Mouse (Mus musculus) spleen, postnatal 0 days (tissue): ENCODE measurements around the gene Prss57. TPM values are rescaled to one million over a fixed set of nuclear protein-coding genes. Genes with fewer than 3 reads are reported as not detected.

ENCODE experiments used
- polyA plus RNA-seq: library from polyadenylated mRNA; unstranded; fragments of >200 nt; fragmentation: Nextera tagmentation; extraction: Ambion mirVana; gene quantifications from 2 replicates; pipeline ENCODE4 v1.2.1, GENCODE M21; 2015

Gene Prss57
- polyA plus RNA-seq: 9.3 and 15.0 TPM in 2 replicates

GRCm38 (mm10) chr10:79790861-79791260 is at the start of gene Prss57:
Prss57 (minus strand) TSS chr10:79790961.

GRCm38 (mm10) chr10:79820782-79821181 is 30.0 kb upstream of the Prss57 start, which contains the start of gene Misp:
Misp (plus strand) TSS chr10:79820989.

GRCm38 (mm10) chr10:79793051-79793737 is 2.4 kb upstream of the Prss57 start, which contains the start of gene Palm:
Palm (plus strand) TSS chr10:79793572.

GRCm38 (mm10) chr10:79777103-79777531 is 13.6 kb downstream of the Prss57 start, which contains the start of gene Fstl3:
Fstl3 (plus strand) TSS chr10:79777272.

GRCm38 (mm10) chr10:79766508-79767325 is 24.0 kb downstream of the Prss57 start, which contains the start of gene Rnf126:
Rnf126 (minus strand) TSS chr10:79766952.

GRCm38 (mm10) chr10:79754856-79755516 is 35.8 kb downstream of the Prss57 start, which contains the start of gene Fgf22:
Fgf22 (plus strand) TSS chr10:79755076.

GRCm38 (mm10) chr10:79745898-79746773 is 44.6 kb downstream of the Prss57 start, which contains the start of gene Polrmt:
Polrmt (minus strand) TSS chr10:79746581.

Other genes with a start within 250 kb of the Prss57 start
- gene Mier2, start 235.8 kb downstream of the Prss57 start, polyA plus RNA-seq: 10.7 and 13.4 TPM in 2 replicates
- gene Theg, start 203.6 kb downstream of the Prss57 start, polyA plus RNA-seq: not detected in 2 replicates
- not detected in 2 replicates for gene C2cd4c, start 176.9 kb downstream of the Prss57 start, polyA plus RNA-seq
- gene Shc2, start 153.0 kb downstream of the Prss57 start, polyA plus RNA-seq: 0.90 TPM in 2 replicates
- gene Odf3l2, start 145.2 kb downstream of the Prss57 start, polyA plus RNA-seq: not detected in 2 replicates
- gene Madcam1, start 126.4 kb downstream of the Prss57 start, polyA plus RNA-seq: 25.8 and 30.9 TPM in 2 replicates
- gene Tpgs1, start 121.6 kb downstream of the Prss57 start, polyA plus RNA-seq: 31.4 and 37.7 TPM in 2 replicates
- 108 and 126 TPM in 2 replicates for gene Cdc34, start 108.8 kb downstream of the Prss57 start, polyA plus RNA-seq
- gene Gzmm, start 101.9 kb downstream of the Prss57 start, polyA plus RNA-seq: 0.23 and 0.45 TPM in 2 replicates
- gene Bsg, start 86.5 kb downstream of the Prss57 start, polyA plus RNA-seq: 663 and 749 TPM in 2 replicates
- gene Hcn2, start 74.3 kb downstream of the Prss57 start, polyA plus RNA-seq: 0.04 and 0.07 TPM in 2 replicates
- gene Polrmt, start 44.4 kb downstream of the Prss57 start, polyA plus RNA-seq: 15.7 and 18.4 TPM in 2 replicates
- 0.28 TPM in 1 of 2 replicates, not detected in the other for gene Fgf22, start 35.9 kb downstream of the Prss57 start, polyA plus RNA-seq
- gene Rnf126, start 24.0 kb downstream of the Prss57 start, polyA plus RNA-seq: 41.4 and 42.3 TPM in 2 replicates
- gene Fstl3, start 13.7 kb downstream of the Prss57 start, polyA plus RNA-seq: 3.3 and 3.6 TPM in 2 replicates
- gene Palm, start 2.6 kb upstream of the Prss57 start, polyA plus RNA-seq: 16.9 and 22.9 TPM in 2 replicates
- 0.08 and 0.27 TPM in 2 replicates for gene Misp, start 30.0 kb upstream of the Prss57 start, polyA plus RNA-seq
- gene Ptbp1, start 63.5 kb upstream of the Prss57 start, polyA plus RNA-seq: 131 and 134 TPM in 2 replicates
- 176 and 239 TPM in 2 replicates for gene Prtn3, start 83.5 kb upstream of the Prss57 start, polyA plus RNA-seq
- gene Plppr3, start 83.7 kb upstream of the Prss57 start, polyA plus RNA-seq: 9.7 and 12.6 TPM in 2 replicates
- 219 and 294 TPM in 2 replicates for gene Elane, start 95.3 kb upstream of the Prss57 start, polyA plus RNA-seq
- not detected in 2 replicates for gene Cfd, start 99.9 kb upstream of the Prss57 start, polyA plus RNA-seq
- 20.3 and 23.3 TPM in 2 replicates for gene Med16, start 118.0 kb upstream of the Prss57 start, polyA plus RNA-seq
- gene Gm26602, start 119.9 kb upstream of the Prss57 start, polyA plus RNA-seq: not detected in 2 replicates
- 0.41 and 0.68 TPM in 2 replicates for gene Kiss1r, start 126.0 kb upstream of the Prss57 start, polyA plus RNA-seq
- 107 and 121 TPM in 2 replicates for gene R3hdm4, start 130.2 kb upstream of the Prss57 start, polyA plus RNA-seq
- gene Arid3a, start 136.1 kb upstream of the Prss57 start, polyA plus RNA-seq: 6.2 and 8.2 TPM in 2 replicates
- gene Wdr18, start 169.2 kb upstream of the Prss57 start, polyA plus RNA-seq: 64.8 and 66.8 TPM in 2 replicates
- 0.11 TPM in 2 replicates for gene Grin3b, start 179.8 kb upstream of the Prss57 start, polyA plus RNA-seq
- gene Tmem259, start 193.4 kb upstream of the Prss57 start, polyA plus RNA-seq: 16.8 and 16.9 TPM in 2 replicates
- 98.3 and 121 TPM in 2 replicates for gene Cnn2, start 197.6 kb upstream of the Prss57 start, polyA plus RNA-seq
- 8.3 and 8.8 TPM in 2 replicates for gene Abca7, start 205.5 kb upstream of the Prss57 start, polyA plus RNA-seq
- 34.2 and 41.9 TPM in 2 replicates for gene Arhgap45, start 225.7 kb upstream of the Prss57 start, polyA plus RNA-seq
- gene Polr2e, start 248.8 kb upstream of the Prss57 start, polyA plus RNA-seq: 108 and 111 TPM in 2 replicates